Mouse (Mus musculus) midbrain, postnatal 0 days (tissue): ENCODE data around the gene Spred2. TPM values are rescaled to one million over a fixed set of nuclear protein-coding genes. Genes with fewer than 3 reads are reported as not detected.
A peak's percentile ranks its signal among the peaks of the same experiment; 100 is the strongest.

Experiments
- ATAC-seq: fragments of 200-750 bp; cut with Nextera tagmentation; 2 replicates; pipeline ENCODE4 v1.8.0; 2017; ENCODE audit warnings: moderate number of reproducible peaks, mild to moderate bottlenecking, moderate TSS enrichment, moderate library complexity; ENCODE audit not compliant: low FRiP score
- DNase-seq: peaks from one replicate; pipeline ENCODE4 v3.0.0-alpha.2; 2015; ENCODE audit warnings: low spot score
- H3K27ac ChIP-seq: fragments of 300-500 bp; sonication (generic); 2 replicates; pipeline ENCODE4 v1.5.1; 2014; ENCODE audit warnings: low read depth, mild to moderate bottlenecking, low read length, mixed read lengths
- H3K27me3 ChIP-seq: fragments of 300-500 bp; sonication (generic); 2 replicates; pipeline ENCODE4 v1.6.1; 2014; ENCODE audit warnings: low read length, control low read depth, mixed read lengths; ENCODE audit not compliant: insufficient read depth
- H3K36me3 ChIP-seq: fragments of 300-500 bp; sonication (generic); 2 replicates; pipeline ENCODE4 v1.6.1; 2014; ENCODE audit warnings: low read length, control low read depth, mixed read lengths; ENCODE audit not compliant: insufficient read depth
- H3K4me1 ChIP-seq: fragments of 300-500 bp; sonication (generic); 2 replicates; pipeline ENCODE4 v1.6.1; 2014; ENCODE audit warnings: mild to moderate bottlenecking, control low read depth, antibody characterized with exemption, low read length, mixed read lengths; ENCODE audit not compliant: insufficient read depth
- H3K4me2 ChIP-seq: fragments of 300-500 bp; sonication (generic); 2 replicates; pipeline ENCODE4 v1.6.1; 2014; ENCODE audit warnings: low read depth, mild to moderate bottlenecking, low read length, mixed read lengths; ENCODE audit not compliant: poor library complexity, severe bottlenecking
- H3K4me3 ChIP-seq: fragments of 300-500 bp; sonication (generic); 2 replicates; pipeline ENCODE4 v1.5.1; 2014; ENCODE audit warnings: low read depth, mild to moderate bottlenecking, low read length, moderate library complexity
- H3K9ac ChIP-seq: fragments of 300-500 bp; sonication (generic); replicated peaks from 2 replicates; pipeline ENCODE4 v1.6.1; 2014; ENCODE audit warnings: mild to moderate bottlenecking, low read length, moderate library complexity, mixed read lengths; ENCODE audit not compliant: poor library complexity, severe bottlenecking
- H3K9me3 ChIP-seq: fragments of 300-500 bp; sonication (generic); 2 replicates; pipeline ENCODE4 v1.6.1; 2016; ENCODE audit warnings: low read length, control low read depth
- CTCF ChIP-seq: IDR thresholded peaks from 2 replicates; pipeline ENCODE4 v1.5.1; 2016; ENCODE audit warnings: antibody characterized with exemption, mild to moderate bottlenecking
- WGBS: fragments of 180-500 bp; shearing (Covaris S2); extraction: QIAGEN DNeasy Blood & Tissue Kit; methylation state at CpG from one replicate; pipeline ENCODE4 v1.1.7; 2014; 5-methylcytosine and 5-hydroxymethylcytosine counted together
- polyA plus RNA-seq: library from polyadenylated mRNA; unstranded; fragments of >200 nt; fragmentation: Nextera tagmentation; extraction: Ambion mirVana; gene quantifications from 2 replicates; pipeline ENCODE4 v1.2.1, GENCODE M21; 2015
- total RNA-seq: library from RNA; depleted of rRNA; stranded (reverse); fragments of >200 nt; gene quantifications from 2 replicates; pipeline ENCODE4 v1.2.3, GENCODE M21; 2014

The Spred2 gene
- total and polyA plus RNA-seq, 2 experiments from 2014 or later: 6.2 to 17.0 TPM

DNA sequence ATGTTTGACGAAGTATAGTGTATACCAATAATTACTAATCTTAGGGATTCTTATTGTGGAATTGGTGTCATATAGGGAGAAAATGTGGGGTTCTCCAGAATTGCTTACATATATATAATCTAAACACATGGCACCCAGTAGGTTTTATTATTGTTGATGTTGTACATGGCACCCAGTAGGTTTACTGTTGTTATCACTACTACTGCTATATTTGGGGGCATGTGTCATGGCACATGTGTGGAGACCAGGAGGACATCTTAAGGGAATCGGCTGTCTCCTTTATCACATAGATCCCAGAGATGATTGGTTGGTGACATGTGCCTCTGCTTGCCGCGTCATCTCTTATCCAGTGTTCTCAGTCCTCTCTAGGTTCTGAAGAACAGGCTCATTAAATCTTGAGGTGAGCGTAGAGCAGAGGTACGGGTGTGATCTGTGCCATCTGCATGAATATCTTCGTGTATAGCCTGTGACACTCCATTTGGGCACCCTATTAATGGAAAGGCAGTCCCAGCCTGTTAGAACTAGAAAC is 70.2 kb downstream of the Spred2 start:
- Histone ChIP-seq H3K27me3 (no peaks in the 10 kb centered on the region), H3K9me3 (no peaks in the 10 kb centered on the region), H3K27ac (no peak overlapping the region), H3K4me1 (peaks cover 7% of the 10 kb centered on the region; the same call in 1 of the 2 replicates), H3K4me2 (no peak overlapping the region), H3K4me3 (no peak overlapping the region), H3K9ac (no peak overlapping the region), H3K36me3 (no peaks in the 10 kb centered on the region)
- WGBS: 92% methylated on average over 7 of the region's 7 CpGs
- TF ChIP-seq CTCF: no peak
- no peak for ATAC-seq
- no peak for DNase-seq

DNA sequence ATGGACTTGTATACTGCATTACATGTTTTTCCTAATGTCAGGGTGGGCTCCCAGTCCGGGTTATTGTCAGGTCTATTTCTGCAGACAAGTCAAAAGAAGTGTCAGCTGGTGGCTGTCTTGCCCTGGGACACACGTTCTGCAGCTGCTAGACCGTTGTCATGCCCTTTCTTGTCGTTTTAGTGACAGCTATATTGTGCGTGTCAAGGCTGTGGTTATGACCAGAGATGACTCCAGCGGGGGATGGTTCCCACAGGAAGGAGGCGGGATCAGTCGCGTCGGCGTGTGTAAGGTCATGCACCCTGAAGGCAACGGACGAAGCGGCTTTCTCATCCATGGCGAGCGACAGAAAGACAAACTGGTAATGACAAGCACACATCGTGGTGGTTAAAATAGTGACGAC is 73.8 kb downstream of the Spred2 start:
- ATAC-seq (no peak), DNase-seq (no peak)
- Histone ChIP-seq H3K9me3 (no peaks in the 10 kb centered on the region), H3K9ac (no peak overlapping the region), H3K27me3 (no peaks in the 10 kb centered on the region), H3K27ac (no peak overlapping the region), H3K4me1 (no peaks in the 10 kb centered on the region), H3K4me3 (no peak overlapping the region), H3K4me2 (no peak overlapping the region), H3K36me3 (no peaks in the 10 kb centered on the region; the same call in 1 of the 2 replicates)
- TF ChIP-seq CTCF: no peak
- WGBS: 66% methylated on average over 18 of the region's 18 CpGs

DNA sequence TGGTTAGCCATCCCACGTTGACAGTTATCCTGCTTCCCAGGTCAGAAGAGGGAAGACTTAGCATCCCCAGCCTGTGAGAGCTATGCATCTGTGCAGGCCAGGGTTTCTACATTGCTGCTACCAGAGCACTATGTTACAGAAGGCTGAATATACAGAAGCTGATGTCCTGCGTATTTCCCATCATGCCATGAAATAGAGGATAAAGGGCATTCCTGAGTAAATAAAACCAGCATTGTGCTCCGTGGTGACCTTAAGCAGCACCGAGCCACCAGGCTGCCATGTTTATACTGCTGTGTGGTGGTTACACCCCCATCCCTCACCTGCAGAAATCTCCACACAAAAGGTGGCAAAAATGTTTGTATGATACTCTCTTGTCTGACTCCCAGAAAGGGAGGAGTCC is 78.7 kb downstream of the Spred2 start:
- H3K9me3 ChIP-seq: no peaks in the 10 kb centered on the region
- ATAC-seq: no peak
- no peaks in the 10 kb centered on the region for H3K4me1 ChIP-seq
- no peak overlapping the region for H3K9ac ChIP-seq
- DNase-seq: no peak
- no peak for TF ChIP-seq CTCF
- H3K27me3 ChIP-seq: no peaks in the 10 kb centered on the region
- WGBS: 91% methylated on average over 4 of the region's 4 CpGs
- no peak overlapping the region for H3K27ac ChIP-seq
- peaks cover 11% of the 10 kb centered on the region; the same call in 1 of the 2 replicates for H3K36me3 ChIP-seq
- H3K4me2 ChIP-seq: no peak overlapping the region
- no peak overlapping the region for H3K4me3 ChIP-seq

DNA sequence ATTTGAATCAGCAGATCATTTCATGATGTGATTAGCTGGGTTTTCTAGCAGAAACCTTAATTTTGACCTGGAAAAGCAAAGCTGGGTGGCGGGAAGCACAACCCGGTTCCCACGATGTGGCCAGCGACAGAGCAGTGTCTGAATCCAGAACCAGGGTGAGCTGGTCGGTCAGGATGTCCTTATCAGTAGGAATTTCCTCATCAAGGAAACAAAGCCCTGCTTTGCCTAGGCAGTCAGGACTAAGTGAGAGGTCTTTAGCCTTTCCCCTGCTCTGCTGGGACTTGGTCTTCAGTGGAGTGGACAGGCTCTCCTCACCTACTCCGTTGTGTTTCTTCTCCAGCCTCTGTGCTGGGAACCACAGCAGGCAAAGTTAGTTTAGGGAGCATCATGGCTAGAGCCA is 83.5 kb downstream of the Spred2 start:
- no peaks in the 10 kb centered on the region for H3K27me3 ChIP-seq
- no peak overlapping the region for H3K27ac ChIP-seq
- H3K9ac ChIP-seq: no peak overlapping the region
- ATAC-seq (no peak), DNase-seq (no peak)
- no peaks in the 10 kb centered on the region for H3K4me1 ChIP-seq
- no peak for TF ChIP-seq CTCF
- H3K36me3 ChIP-seq: peaks cover 30% of the 10 kb centered on the region
- 89% methylated on average over 6 of the region's 6 CpGs for WGBS
- no peak overlapping the region for H3K4me3 ChIP-seq
- H3K4me2 ChIP-seq: no peak overlapping the region
- H3K9me3 ChIP-seq: no peaks in the 10 kb centered on the region

DNA sequence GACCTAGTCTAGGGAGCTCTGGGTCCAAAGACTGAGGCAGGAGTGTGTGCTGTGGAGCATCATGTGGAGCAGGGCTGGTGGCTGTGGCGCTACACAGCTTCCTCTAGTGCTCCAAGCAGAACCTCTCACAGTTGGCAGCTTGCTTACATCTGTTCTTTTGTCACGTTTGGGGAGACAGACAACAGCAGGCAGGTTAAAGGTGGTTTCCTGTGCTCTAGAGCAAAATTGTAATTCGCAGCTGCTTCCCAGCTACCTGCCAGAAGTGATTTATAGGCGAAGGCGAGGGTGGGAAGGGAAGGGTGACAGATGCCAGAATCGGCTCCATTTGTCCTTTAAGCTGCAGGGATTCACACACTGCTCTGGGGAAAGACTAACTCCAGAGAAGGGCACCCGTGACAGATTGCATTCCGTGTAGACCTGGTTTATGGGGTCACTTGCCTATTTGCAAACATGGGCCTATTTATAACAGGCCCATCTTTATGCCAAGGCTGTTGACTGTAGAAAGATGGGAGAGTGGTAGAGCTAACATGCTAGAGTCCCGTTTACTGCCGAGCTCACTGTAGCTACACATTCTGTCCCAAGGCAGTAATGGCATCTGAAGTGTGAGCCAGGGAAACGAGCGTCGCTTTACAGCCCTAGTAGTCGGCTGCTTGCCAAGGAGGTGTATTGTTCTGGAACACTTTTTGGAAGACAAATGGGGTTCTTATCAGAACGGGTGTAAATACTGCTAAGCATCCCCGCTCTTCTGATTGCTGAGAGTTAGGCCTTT is 87.2 kb downstream of the Spred2 start:
- 75% methylated on average over 16 of the region's 16 CpGs for WGBS
- no peak for ATAC-seq
- peak; percentile 66 for DNase-seq
- Histone ChIP-seq H3K4me1 (no peaks in the 10 kb centered on the region), H3K9ac (no peak overlapping the region), H3K27ac (no peak overlapping the region), H3K4me2 (no peak overlapping the region), H3K4me3 (no peak overlapping the region), H3K36me3 (peaks cover 27% of the 10 kb centered on the region), H3K9me3 (no peaks in the 10 kb centered on the region), H3K27me3 (no peaks in the 10 kb centered on the region)
- no peak for TF ChIP-seq CTCF

DNA sequence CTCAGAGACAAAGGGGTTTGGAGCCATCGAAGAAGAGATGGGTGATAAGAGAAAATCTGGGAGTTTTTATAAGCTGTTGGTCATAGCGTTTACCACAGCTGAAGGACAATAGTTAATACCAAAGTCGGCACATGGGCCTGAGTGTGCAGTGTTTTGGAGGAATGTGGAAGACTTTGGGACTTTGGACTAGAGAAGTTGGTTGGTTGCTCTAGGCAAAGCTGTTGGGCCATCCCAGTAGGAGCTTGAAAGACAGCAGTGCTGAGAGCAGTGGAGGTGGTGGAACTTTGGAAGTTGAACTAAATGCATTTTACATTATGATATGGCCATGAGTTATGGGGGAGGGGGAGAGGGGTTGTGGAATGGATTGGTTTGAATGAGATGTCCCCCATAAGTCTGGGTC is 89.2 kb downstream of the Spred2 start:
- Histone ChIP-seq H3K4me1 (no peaks in the 10 kb centered on the region), H3K4me3 (no peak overlapping the region), H3K27me3 (no peaks in the 10 kb centered on the region), H3K9ac (no peak overlapping the region), H3K27ac (no peak overlapping the region), H3K36me3 (peaks cover 22% of the 10 kb centered on the region), H3K9me3 (peaks cover 5% of the 10 kb centered on the region; the same call in 1 of the 2 replicates), H3K4me2 (no peak overlapping the region)
- DNase-seq (no peak), ATAC-seq (no peak)
- WGBS: 98% methylated on average over 3 of the region's 3 CpGs
- TF ChIP-seq CTCF: no peak
